Mouse (Mus musculus) spleen, adult 2 months (tissue): ENCODE results near the gene Fcrlb.

ENCODE experiments used
- CTCF ChIP-seq: fragments of 200-500 bp; IDR thresholded peaks from 2 replicates; pipeline ENCODE4 v1.5.1; 2011; ENCODE audit warnings: mild to moderate bottlenecking, inconsistent platforms; ENCODE audit not compliant: insufficient read depth, insufficient read length, insufficient replicate concordance; ENCODE audit errors: extremely low read depth
- POLR2A ChIP-seq: fragments of 200-500 bp; IDR thresholded peaks from 2 replicates; pipeline ENCODE4 v1.6.1; 2011; ENCODE audit warnings: low read depth, low read length, inconsistent platforms

DNA sequence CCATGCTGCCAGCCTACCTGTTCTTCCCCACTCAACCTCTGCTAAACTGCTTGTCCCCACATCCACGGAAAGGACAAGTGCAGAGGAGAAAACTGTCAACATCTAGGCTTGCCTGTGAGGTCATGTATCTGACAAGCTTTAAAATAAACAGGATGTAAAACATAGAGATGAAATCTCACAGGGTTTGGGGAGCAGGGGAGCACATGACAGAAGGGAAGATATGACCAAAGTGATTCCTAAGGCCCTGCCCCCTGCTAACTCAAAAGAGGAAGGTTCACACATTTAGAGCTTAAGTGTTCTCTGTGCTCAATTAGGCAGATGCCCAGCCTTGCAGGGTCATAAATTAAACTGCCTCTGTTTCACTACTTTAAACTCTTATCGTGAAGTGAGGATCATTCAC is 21.6 kb upstream of the Fcrlb start:
- TF ChIP-seq CTCF (no peak), POLR2A (no peak)
